Mouse (Mus musculus): ENCODE data around the gene Cacna1s.

GRCm38 (mm10) chr1:136167657-136168056 is 115.1 kb downstream of the Cacna1s start:
- peak; percentile 26; the same call in 1 of the 2 replicates for TF ChIP-seq CTCF (IDR thresholded peaks at IDR 0.05; ENCODE audit: extremely low read depth, insufficient read length, insufficient replicate concordance, low read depth, low read length)
- TF ChIP-seq POLR2A (IDR thresholded peaks at IDR 0.05; ENCODE audit: low read depth, low read length): no peak

Data from small intestine, adult 2 months (tissue).